Mouse (Mus musculus): ENCODE measurements around the gene Commd9. TPM values are rescaled to one million over a fixed set of nuclear protein-coding genes. Genes with fewer than 3 reads are reported as not detected.

Commd9 gene
- total RNA-seq (2022): 10 to 100 TPM; 34.2 to 41.7 (median 39.4) TPM

GRCm38 (mm10) chr2:101885768-101886438, at the start of gene Commd9:
Commd9 (plus strand) TSS chr2:101886247.
- peak; percentile 81 to 84 for DNase-seq (ENCODE audit: low spot score in 2 of 2)

GRCm38 (mm10) chr2:101842756-101843155, 43.3 kb upstream of the Commd9 start:
- DNase-seq (ENCODE audit: low spot score in 2 of 2): no peak

GRCm38 (mm10) chr2:101854792-101855191, 31.3 kb upstream of the Commd9 start:
- DNase-seq (ENCODE audit: low spot score in 2 of 2): no peak

- DNase-seq (ENCODE audit: low spot score in 2 of 2): no peak
Measured at GRCm38 (mm10) chr2:101856174-101856573, 29.9 kb upstream of the Commd9 start.

GRCm38 (mm10) chr2:101860920-101861485, 25.0 kb upstream of the Commd9 start:
- DNase-seq (ENCODE audit: low spot score in 2 of 2): no peak

- DNase-seq (ENCODE audit: low spot score in 2 of 2): no peak
Measured at GRCm38 (mm10) chr2:101862219-101863123, 23.6 kb upstream of the Commd9 start.

GRCm38 (mm10) chr2:101868683-101869082, 17.4 kb upstream of the Commd9 start:
- no peak for DNase-seq (ENCODE audit: low spot score in 2 of 2)

GRCm38 (mm10) chr2:101871179-101871578, 14.9 kb upstream of the Commd9 start:
- DNase-seq (ENCODE audit: low spot score in 2 of 2): no peak

- no peak for DNase-seq (ENCODE audit: low spot score in 2 of 2)
Measured at GRCm38 (mm10) chr2:101881471-101882162, 4.4 kb upstream of the Commd9 start.

- DNase-seq (ENCODE audit: low spot score in 2 of 2): no peak
Measured at GRCm38 (mm10) chr2:101882998-101883397, 3.0 kb upstream of the Commd9 start, which contains the start of gene Prr5l. Prr5l (minus strand) TSS chr2:101883027.

- DNase-seq (ENCODE audit: low spot score in 2 of 2): no peak
Measured at GRCm38 (mm10) chr2:101884286-101884685, 1.8 kb upstream of the Commd9 start.

GRCm38 (mm10) chr2:101888886-101889285, 2.8 kb downstream of the Commd9 start:
- no peak for DNase-seq (ENCODE audit: low spot score in 2 of 2)

GRCm38 (mm10) chr2:101891143-101891542, 5.1 kb downstream of the Commd9 start:
- DNase-seq (ENCODE audit: low spot score in 2 of 2): no peak

- DNase-seq (ENCODE audit: low spot score in 2 of 2): no peak
Measured at GRCm38 (mm10) chr2:101894126-101894525, 8.1 kb downstream of the Commd9 start.

- DNase-seq (ENCODE audit: low spot score in 2 of 2): no peak
Measured at GRCm38 (mm10) chr2:101896425-101897204, 10.6 kb downstream of the Commd9 start.

GRCm38 (mm10) chr2:101902196-101902595, 16.1 kb downstream of the Commd9 start:
- DNase-seq (ENCODE audit: low spot score in 2 of 2): no peak

- DNase-seq (ENCODE audit: low spot score in 2 of 2): peak; percentile 36 to 45
Measured at GRCm38 (mm10) chr2:101905534-101906378, 19.7 kb downstream of the Commd9 start.

GRCm38 (mm10) chr2:101906379-101906690, 20.3 kb downstream of the Commd9 start:
- DNase-seq (ENCODE audit: low spot score in 2 of 2): no peak

GRCm38 (mm10) chr2:101907386-101908022, 21.5 kb downstream of the Commd9 start:
- no peak for DNase-seq (ENCODE audit: low spot score in 2 of 2)
